Mouse (Mus musculus): ENCODE results near the gene Creld2. TPM values are rescaled to one million over a fixed set of nuclear protein-coding genes. Genes with fewer than 3 reads are reported as not detected.

The Creld2 gene
- total and polyA plus RNA-seq, 2 experiments from 2014 or later: 25.4 to 38.2 TPM

DNA sequence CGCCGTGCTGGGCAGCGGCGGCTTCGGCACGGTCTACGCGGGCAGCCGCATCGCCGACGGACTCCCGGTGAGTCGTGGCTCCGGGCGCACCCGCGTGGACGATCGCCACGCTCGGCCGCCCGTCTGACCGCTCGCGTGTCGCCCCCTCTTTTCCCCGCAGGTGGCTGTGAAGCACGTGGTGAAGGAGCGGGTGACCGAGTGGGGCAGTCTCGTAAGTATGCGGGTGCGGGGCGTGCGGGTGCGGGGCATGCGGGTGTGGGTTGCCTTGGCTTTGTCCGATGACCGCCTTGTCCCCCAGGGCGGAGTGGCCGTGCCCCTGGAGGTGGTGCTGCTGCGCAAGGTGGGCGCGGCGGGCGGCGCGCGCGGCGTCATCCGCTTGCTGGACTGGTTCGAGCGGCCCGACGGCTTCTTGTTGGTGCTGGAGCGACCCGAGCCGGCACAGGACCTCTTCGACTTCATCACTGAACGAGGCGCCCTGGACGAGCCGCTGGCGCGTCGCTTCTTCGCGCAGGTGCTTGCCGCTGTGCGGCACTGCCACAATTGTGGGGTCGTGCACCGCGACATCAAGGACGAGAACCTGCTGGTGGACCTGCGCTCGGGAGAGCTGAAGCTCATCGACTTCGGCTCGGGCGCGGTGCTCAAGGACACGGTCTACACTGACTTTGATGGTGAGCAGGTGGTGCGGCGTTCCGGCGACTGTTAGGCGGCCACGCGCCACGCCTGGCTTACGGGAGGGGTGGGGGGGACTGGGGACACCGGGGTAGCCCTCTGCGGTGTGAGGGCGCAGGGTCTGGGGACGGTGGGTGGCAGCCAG is 43.6 kb downstream of the Creld2 start:
- TF ChIP-seq CTCF (IDR thresholded peaks at IDR 0.05): no peak
- peak; percentile 34 for DNase-seq (ENCODE audit: low spot score)
- Histone ChIP-seq H3K4me3 (ENCODE audit: low read depth, low read length) (peak overlapping the region; percentile 61), H3K9me3 (ENCODE audit: low read length) (no peaks in the 10 kb centered on the region), H3K4me2 (ENCODE audit: low read depth, low read length, poor library complexity, severe bottlenecking) (peak overlapping the region; percentile 79), H3K9ac (replicated peaks; ENCODE audit: low read length, poor library complexity, severe bottlenecking) (peak overlapping the region; percentile 71), H3K4me1 (ENCODE audit: insufficient read depth, low read length) (peaks cover 6% of the 10 kb centered on the region; the same call in 1 of the 2 replicates), H3K27me3 (ENCODE audit: insufficient read depth, low read length) (no peaks in the 10 kb centered on the region), H3K36me3 (ENCODE audit: insufficient read depth, low read length) (peaks cover 27% of the 10 kb centered on the region), H3K27ac (ENCODE audit: low read depth, low read length) (peak overlapping the region; percentile 85)
- under 1% methylated on average over 85 of the region's 98 CpGs for WGBS
- ATAC-seq (ENCODE audit: low FRiP score): 0 out of 2 replicates have a peak, but pooled peaks have one; percentile 8

DNA sequence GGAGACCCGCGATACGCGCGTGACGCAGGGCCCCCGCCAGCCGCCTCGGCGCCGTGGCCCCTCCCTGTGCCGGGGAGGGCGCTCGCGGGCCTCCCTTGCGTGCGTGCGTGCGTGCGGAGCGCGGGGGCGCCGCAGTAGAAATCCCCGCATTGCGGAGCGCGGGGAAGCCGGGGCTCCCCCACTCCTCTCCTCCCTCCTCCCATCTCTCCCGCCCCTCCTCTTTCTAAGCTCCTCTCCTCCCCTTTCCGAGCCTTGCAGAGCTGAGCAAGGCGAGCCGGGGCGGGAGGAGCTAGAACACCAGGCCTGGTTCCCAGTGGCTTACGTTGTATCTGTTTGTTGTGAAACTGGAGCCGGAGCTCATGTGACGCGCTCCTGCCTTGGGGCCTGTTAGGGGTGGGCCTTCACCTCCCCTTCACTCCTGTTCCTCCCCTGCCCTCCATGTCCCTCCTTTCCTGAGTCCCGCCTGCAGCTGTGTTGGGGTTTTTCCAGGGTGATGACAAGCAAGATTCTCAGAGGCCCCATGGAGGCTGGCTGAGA is 44.3 kb downstream of the Creld2 start:
- ATAC-seq (ENCODE audit: low FRiP score): peak; percentile 55
- peak overlapping the region; percentile 85 for H3K27ac ChIP-seq (ENCODE audit: low read depth, low read length)
- DNase-seq (ENCODE audit: low spot score): peak; percentile 94
- H3K9me3 ChIP-seq (ENCODE audit: low read length): no peaks in the 10 kb centered on the region
- no peaks in the 10 kb centered on the region for H3K27me3 ChIP-seq (ENCODE audit: insufficient read depth, low read length)
- peaks cover 6% of the 10 kb centered on the region; the same call in 1 of the 2 replicates for H3K4me1 ChIP-seq (ENCODE audit: insufficient read depth, low read length)
- H3K9ac ChIP-seq (replicated peaks; ENCODE audit: low read length, poor library complexity, severe bottlenecking): peak overlapping the region; percentile 71
- H3K36me3 ChIP-seq (ENCODE audit: insufficient read depth, low read length): peaks cover 27% of the 10 kb centered on the region
- H3K4me2 ChIP-seq (ENCODE audit: low read depth, low read length, poor library complexity, severe bottlenecking): peak overlapping the region; percentile 79
- peak overlapping the region; percentile 61 for H3K4me3 ChIP-seq (ENCODE audit: low read depth, low read length)
- 0% methylated on average over 32 of the region's 39 CpGs for WGBS
- peak; percentile 20 for TF ChIP-seq CTCF (IDR thresholded peaks at IDR 0.05)

DNA sequence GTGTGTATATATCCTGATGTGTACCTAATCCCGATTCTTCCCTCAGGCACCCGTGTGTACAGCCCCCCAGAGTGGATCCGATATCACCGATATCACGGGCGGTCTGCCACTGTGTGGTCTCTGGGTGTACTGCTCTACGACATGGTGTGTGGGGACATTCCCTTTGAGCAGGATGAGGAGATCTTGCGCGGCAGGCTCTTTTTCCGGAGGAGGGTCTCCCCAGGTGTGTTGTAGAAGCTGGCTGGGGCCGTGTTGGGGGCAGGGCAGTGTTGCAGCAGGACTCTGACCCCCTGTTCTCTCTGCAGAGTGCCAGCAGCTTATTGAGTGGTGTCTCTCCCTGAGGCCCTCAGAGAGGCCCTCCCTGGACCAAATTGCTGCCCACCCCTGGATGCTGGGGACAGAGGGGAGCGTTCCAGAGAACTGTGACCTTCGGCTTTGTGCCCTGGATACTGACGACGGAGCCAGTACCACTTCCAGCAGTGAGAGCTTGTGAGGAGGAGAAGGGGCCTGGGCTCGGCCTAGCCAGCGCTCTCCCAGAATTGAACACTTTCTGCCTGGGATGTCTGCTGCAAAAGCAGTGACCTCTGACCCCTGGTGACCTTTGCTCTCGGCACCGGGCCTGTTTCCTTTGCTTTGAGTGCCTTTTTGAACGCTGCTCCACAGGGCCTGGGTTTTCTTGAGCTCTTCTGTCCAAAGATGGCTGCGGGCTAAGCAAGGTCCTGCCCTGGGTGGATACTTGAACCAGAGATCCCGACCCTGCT is 45.0 kb downstream of the Creld2 start:
- H3K4me3 ChIP-seq (ENCODE audit: low read depth, low read length): peak overlapping the region; percentile 61
- peak overlapping the region; percentile 71 for H3K9ac ChIP-seq (replicated peaks; ENCODE audit: low read length, poor library complexity, severe bottlenecking)
- H3K27ac ChIP-seq (ENCODE audit: low read depth, low read length): peak overlapping the region; percentile 85
- 38% methylated on average over 22 of the region's 22 CpGs for WGBS
- peaks cover 27% of the 10 kb centered on the region for H3K36me3 ChIP-seq (ENCODE audit: insufficient read depth, low read length)
- no peak for DNase-seq (ENCODE audit: low spot score)
- H3K4me2 ChIP-seq (ENCODE audit: low read depth, low read length, poor library complexity, severe bottlenecking): peak overlapping the region; percentile 79
- H3K4me1 ChIP-seq (ENCODE audit: insufficient read depth, low read length): peaks cover 6% of the 10 kb centered on the region; the same call in 1 of the 2 replicates
- peak; percentile 56 for TF ChIP-seq CTCF (IDR thresholded peaks at IDR 0.05)
- ATAC-seq (ENCODE audit: low FRiP score): peak; percentile 18; the same call in 1 of the 2 replicates
- no peaks in the 10 kb centered on the region for H3K9me3 ChIP-seq (ENCODE audit: low read length)
- H3K27me3 ChIP-seq (ENCODE audit: insufficient read depth, low read length): no peaks in the 10 kb centered on the region

DNA sequence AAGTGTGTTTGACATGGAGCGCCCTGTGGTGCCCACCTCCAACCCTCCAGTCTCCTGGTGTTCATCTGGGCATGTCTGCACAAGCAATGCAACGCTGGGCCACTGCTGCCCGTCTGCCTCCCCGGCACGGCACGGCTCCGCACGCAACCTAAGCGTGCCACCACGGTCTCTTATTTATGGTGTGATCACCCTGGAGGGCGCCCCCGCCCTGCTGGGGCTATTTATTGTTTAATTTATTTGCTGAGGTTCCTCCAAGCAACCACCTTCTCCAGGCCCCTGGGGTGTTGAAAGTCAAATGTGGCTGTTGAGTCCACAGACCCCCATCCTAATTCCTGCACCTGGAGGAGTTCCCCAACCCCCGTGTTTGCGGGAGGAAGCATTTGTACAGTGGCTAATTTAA is 45.6 kb downstream of the Creld2 start:
- Histone ChIP-seq H3K4me2 (ENCODE audit: low read depth, low read length, poor library complexity, severe bottlenecking) (no peak overlapping the region), H3K27me3 (ENCODE audit: insufficient read depth, low read length) (no peaks in the 10 kb centered on the region), H3K36me3 (ENCODE audit: insufficient read depth, low read length) (peaks cover 27% of the 10 kb centered on the region), H3K4me3 (ENCODE audit: low read depth, low read length) (peak overlapping the region; percentile 61; the same call in 1 of the 2 replicates), H3K27ac (ENCODE audit: low read depth, low read length) (no peak overlapping the region), H3K4me1 (ENCODE audit: insufficient read depth, low read length) (peaks cover 6% of the 10 kb centered on the region; the same call in 1 of the 2 replicates), H3K9me3 (ENCODE audit: low read length) (no peaks in the 10 kb centered on the region), H3K9ac (replicated peaks; ENCODE audit: low read length, poor library complexity, severe bottlenecking) (no peak overlapping the region)
- no peak for TF ChIP-seq CTCF (IDR thresholded peaks at IDR 0.05)
- DNase-seq (ENCODE audit: low spot score) (no peak), ATAC-seq (ENCODE audit: low FRiP score) (no peak)
- WGBS: 92% methylated on average over 14 of the region's 14 CpGs

DNA sequence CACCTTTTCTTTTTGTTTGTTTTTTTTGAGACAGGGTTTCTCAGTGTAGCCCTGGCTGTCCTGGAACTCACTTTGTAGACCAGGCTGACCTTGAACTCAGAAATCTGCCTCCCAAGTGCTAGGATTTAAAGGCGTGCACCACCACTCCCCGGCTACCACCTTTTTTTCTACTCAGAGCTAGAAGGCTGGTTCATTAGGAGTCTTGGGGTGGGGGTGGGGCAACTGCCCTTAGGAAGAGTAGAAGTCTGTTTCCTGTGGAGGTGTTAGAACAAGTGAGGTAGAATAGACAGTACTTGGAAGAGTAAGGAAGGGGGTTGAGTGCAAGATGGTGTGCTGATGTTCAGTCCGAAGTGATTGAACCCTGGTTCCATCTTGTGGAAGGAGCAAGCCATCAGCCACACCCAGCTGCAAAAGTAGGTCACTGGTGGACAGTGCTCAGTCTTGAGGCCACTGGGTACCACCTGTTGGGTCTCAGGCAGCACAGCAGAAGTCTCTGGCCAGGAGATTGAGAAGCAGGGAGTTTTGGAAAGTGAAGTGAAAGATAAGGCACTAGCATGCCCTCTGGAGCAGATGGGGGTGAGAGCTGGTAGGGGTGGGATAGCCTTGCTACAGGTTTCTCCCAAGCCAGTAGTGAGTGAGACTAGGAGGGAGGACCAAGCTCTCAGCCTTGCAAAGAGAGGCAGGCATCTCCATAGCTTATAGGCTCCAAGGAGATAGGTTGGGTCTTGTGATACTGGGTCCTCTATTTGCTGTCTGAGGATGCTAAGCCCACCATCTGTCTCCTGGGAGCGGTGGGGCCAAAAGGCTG is 46.6 kb downstream of the Creld2 start:
- no peaks in the 10 kb centered on the region for H3K27me3 ChIP-seq (ENCODE audit: insufficient read depth, low read length)
- no peak for TF ChIP-seq CTCF (IDR thresholded peaks at IDR 0.05)
- no peak overlapping the region for H3K27ac ChIP-seq (ENCODE audit: low read depth, low read length)
- no peak overlapping the region for H3K4me2 ChIP-seq (ENCODE audit: low read depth, low read length, poor library complexity, severe bottlenecking)
- no peak for DNase-seq (ENCODE audit: low spot score)
- no peak for ATAC-seq (ENCODE audit: low FRiP score)
- 88% methylated on average over 4 of the region's 4 CpGs for WGBS
- H3K4me1 ChIP-seq (ENCODE audit: insufficient read depth, low read length): peaks cover 6% of the 10 kb centered on the region; the same call in 1 of the 2 replicates
- H3K36me3 ChIP-seq (ENCODE audit: insufficient read depth, low read length): peaks cover 27% of the 10 kb centered on the region
- no peak overlapping the region for H3K4me3 ChIP-seq (ENCODE audit: low read depth, low read length)
- H3K9ac ChIP-seq (replicated peaks; ENCODE audit: low read length, poor library complexity, severe bottlenecking): no peak overlapping the region
- H3K9me3 ChIP-seq (ENCODE audit: low read length): no peaks in the 10 kb centered on the region

Measured in midbrain, postnatal 0 days (tissue).